Mouse (Mus musculus): ENCODE results near the gene Olfr128. TPM values are rescaled to one million over a fixed set of nuclear protein-coding genes. Genes with fewer than 3 reads are reported as not detected.
"Not testable (repeated sequence)": the region's sequence is repeated elsewhere in the genome, so short reads cannot be mapped to it uniquely, and the experiment has no call there.

Gene Olfr128
- total RNA-seq (2021), result not detected

GRCm38 (mm10) chr17:37920248-37920647, at the start of gene Olfr128:
TSS of gene Olfr128 (plus strand) at chr17:37920548.
- DNase-seq (ENCODE audit: extremely low spot score in 1 of 2, low spot score in 1 of 2), result no peak

GRCm38 (mm10) chr17:37873830-37874229, 46.5 kb upstream of the Olfr128 start:
- no peak for DNase-seq (ENCODE audit: extremely low spot score in 1 of 2, low spot score in 1 of 2)

- DNase-seq (ENCODE audit: extremely low spot score in 1 of 2, low spot score in 1 of 2), result no peak
Observed at GRCm38 (mm10) chr17:37900137-37900536, 20.2 kb upstream of the Olfr128 start, which contains the start of gene Olfr127. TSS of gene Olfr127 (plus strand) at chr17:37900437.

- DNase-seq (ENCODE audit: extremely low spot score in 1 of 2, low spot score in 1 of 2), result not testable (repeated sequence)
Observed at GRCm38 (mm10) chr17:37906821-37907220, 13.5 kb upstream of the Olfr128 start.

GRCm38 (mm10) chr17:37952979-37953378, 32.6 kb downstream of the Olfr128 start, which contains the start of gene Olfr761:
TSS of gene Olfr761 (minus strand) at chr17:37953079.
- DNase-seq (ENCODE audit: extremely low spot score in 1 of 2, low spot score in 1 of 2), result no peak

GRCm38 (mm10) chr17:37973591-37973990, 53.2 kb downstream of the Olfr128 start:
- DNase-seq (ENCODE audit: extremely low spot score in 1 of 2, low spot score in 1 of 2), result no peak

Other genes starting within 250 kb of the Olfr128 start
- not detected for gene Olfr119, start 224.0 kb upstream of the Olfr128 start, total RNA-seq (2021)
- not detected for gene Olfr120, start 198.7 kb upstream of the Olfr128 start, total RNA-seq (2021)
- gene Olfr121, start 171.7 kb upstream of the Olfr128 start, total RNA-seq (2021), result not detected
- not detected for gene Olfr122, start 151.9 kb upstream of the Olfr128 start, total RNA-seq (2021)
- gene Olfr123, start 127.0 kb upstream of the Olfr128 start, total RNA-seq (2021), result not detected
- gene Olfr124, start 120.7 kb upstream of the Olfr128 start, total RNA-seq (2021), result not detected
- gene Olfr125, start 87.6 kb upstream of the Olfr128 start, total RNA-seq (2021), result not detected
- not detected for gene Olfr126, start 73.1 kb upstream of the Olfr128 start, total RNA-seq (2021)
- gene Olfr127, start 20.1 kb upstream of the Olfr128 start, total RNA-seq (2021), result not detected
- not detected for gene Olfr761, start 32.5 kb downstream of the Olfr128 start, total RNA-seq (2021)
- not detected for gene Olfr129, start 139.5 kb downstream of the Olfr128 start, total RNA-seq (2021)
- not detected for gene Olfr130, start 143.4 kb downstream of the Olfr128 start, total RNA-seq (2021)
- gene Olfr131, start 168.1 kb downstream of the Olfr128 start, total RNA-seq (2021), result not detected
- gene Olfr132, start 214.0 kb downstream of the Olfr128 start, total RNA-seq (2021), result not detected
- gene Olfr133, start 224.7 kb downstream of the Olfr128 start, total RNA-seq (2021), result not detected